Mouse (Mus musculus) layer of hippocampus, postnatal 25 days (tissue): ENCODE data around the gene 1500009C09Rik. TPM values are rescaled to one million over a fixed set of nuclear protein-coding genes. Genes with fewer than 3 reads are reported as not detected.

Source experiments
- DNase-seq, 2 experiments: peaks; one replicate each; pipeline ENCODE4 v3.0.0; 2022; ENCODE audit warnings: mixed read lengths in 2 of 2, low spot score in 1 of 2; ENCODE audit errors: extremely low spot score in 1 of 2
- total RNA-seq, 2 experiments: library from RNA; stranded (reverse); gene quantifications; 2 replicates each; pipeline ENCODE4 v1.2.3; 2021

The 1500009C09Rik gene
- 100 to 1,000 TPM in 1 of 2 experiments, 10 to 100 TPM in 1; 98.3 to 111 TPM for total RNA-seq

GRCm38 (mm10) chr15:82252097-82252496 lies at the start of gene 1500009C09Rik:
TSS of gene 1500009C09Rik (plus strand) at chr15:82252397.
- no peak for DNase-seq

- DNase-seq: no peak
Observed at GRCm38 (mm10) chr15:82203090-82203489, 49.1 kb upstream of the 1500009C09Rik start.

GRCm38 (mm10) chr15:82203611-82204351 lies 48.4 kb upstream of the 1500009C09Rik start:
- no peak for DNase-seq

GRCm38 (mm10) chr15:82204680-82205371 lies 47.4 kb upstream of the 1500009C09Rik start:
- no peak for DNase-seq

GRCm38 (mm10) chr15:82206365-82207104 lies 45.7 kb upstream of the 1500009C09Rik start:
- peak in 1 of 2 experiments; percentile 47 for DNase-seq

- no peak for DNase-seq
Observed at GRCm38 (mm10) chr15:82207105-82207459, 45.1 kb upstream of the 1500009C09Rik start.

- DNase-seq: no peak
Observed at GRCm38 (mm10) chr15:82207504-82208219, 44.5 kb upstream of the 1500009C09Rik start.

GRCm38 (mm10) chr15:82208307-82208706 lies 43.9 kb upstream of the 1500009C09Rik start:
- DNase-seq: no peak

- no peak for DNase-seq
Observed at GRCm38 (mm10) chr15:82209295-82210050, 42.7 kb upstream of the 1500009C09Rik start.

- DNase-seq: no peak
Observed at GRCm38 (mm10) chr15:82210801-82211200, 41.4 kb upstream of the 1500009C09Rik start.

- DNase-seq: no peak
Observed at GRCm38 (mm10) chr15:82211281-82211680, 40.9 kb upstream of the 1500009C09Rik start.

- DNase-seq: no peak
Observed at GRCm38 (mm10) chr15:82211911-82212751, 40.1 kb upstream of the 1500009C09Rik start.

- no peak for DNase-seq
Observed at GRCm38 (mm10) chr15:82212752-82213063, 39.5 kb upstream of the 1500009C09Rik start, which contains the start of gene Shisa8. TSS of gene Shisa8 (minus strand) at chr15:82212815.

GRCm38 (mm10) chr15:82213222-82213621 lies 39.0 kb upstream of the 1500009C09Rik start:
- no peak for DNase-seq

- no peak for DNase-seq
Observed at GRCm38 (mm10) chr15:82215332-82216046, 36.7 kb upstream of the 1500009C09Rik start.

- no peak for DNase-seq
Observed at GRCm38 (mm10) chr15:82216142-82216827, 35.9 kb upstream of the 1500009C09Rik start.

- DNase-seq: no peak
Observed at GRCm38 (mm10) chr15:82217039-82217438, 35.2 kb upstream of the 1500009C09Rik start.

GRCm38 (mm10) chr15:82217980-82218379 lies 34.2 kb upstream of the 1500009C09Rik start:
- no peak for DNase-seq
